Mouse (Mus musculus) kidney, adult 9 months (tissue): ENCODE data around the gene Cfap97.
"Not testable (repeated sequence)": the region's sequence is repeated elsewhere in the genome, so short reads cannot be mapped to it uniquely, and the experiment has no call there.

ENCODE experiments used
- DNase-seq: peaks from one replicate; pipeline ENCODE4 v3.0.0; 2022

Cfap97 gene

GRCm38 (mm10) chr8:46162953-46163869, 11.6 kb downstream of the Cfap97 start:
- peak; percentile 97 for DNase-seq

- DNase-seq: no peak
These were observed 12.3 kb downstream of the Cfap97 start for GRCm38 (mm10) chr8:46163870-46164190.

- DNase-seq: no peak
These were observed 22.1 kb downstream of the Cfap97 start for GRCm38 (mm10) chr8:46173651-46174050.

GRCm38 (mm10) chr8:46180136-46180535, 28.6 kb downstream of the Cfap97 start:
- no peak for DNase-seq

GRCm38 (mm10) chr8:46185361-46185760, 33.8 kb downstream of the Cfap97 start:
- peak; percentile 65 for DNase-seq

- DNase-seq: no peak
These were observed 41.5 kb downstream of the Cfap97 start for GRCm38 (mm10) chr8:46193100-46193499.

- no peak for DNase-seq
These were observed 45.3 kb downstream of the Cfap97 start for GRCm38 (mm10) chr8:46196877-46197276.

GRCm38 (mm10) chr8:46197673-46198072, 46.1 kb downstream of the Cfap97 start:
- no peak for DNase-seq

GRCm38 (mm10) chr8:46202350-46202749, 50.8 kb downstream of the Cfap97 start:
- no peak for DNase-seq

GRCm38 (mm10) chr8:46204301-46204700, 52.7 kb downstream of the Cfap97 start:
- DNase-seq: no peak

- no peak for DNase-seq
These were observed 53.5 kb downstream of the Cfap97 start for GRCm38 (mm10) chr8:46204974-46205640.

- DNase-seq: no peak
These were observed 54.5 kb downstream of the Cfap97 start for GRCm38 (mm10) chr8:46206107-46206506.

GRCm38 (mm10) chr8:46208354-46208753, 56.8 kb downstream of the Cfap97 start:
- DNase-seq: no peak

GRCm38 (mm10) chr8:46209057-46209456, 57.5 kb downstream of the Cfap97 start:
- DNase-seq: no peak

GRCm38 (mm10) chr8:46210404-46211315, 59.1 kb downstream of the Cfap97 start, which contains the start of gene Slc25a4:
Gene Slc25a4, minus strand, starts transcription at chr8:46211284.
- peak; percentile 95 for DNase-seq

GRCm38 (mm10) chr8:46211611-46212071, 60.1 kb downstream of the Cfap97 start:
- peak; percentile 80 for DNase-seq

GRCm38 (mm10) chr8:46212194-46212593, 60.6 kb downstream of the Cfap97 start:
- peak; percentile 78 for DNase-seq

- DNase-seq: no peak
These were observed 62.5 kb downstream of the Cfap97 start for GRCm38 (mm10) chr8:46213971-46214480.

GRCm38 (mm10) chr8:46216838-46217237, 65.3 kb downstream of the Cfap97 start:
- peak; percentile 77 for DNase-seq

GRCm38 (mm10) chr8:46220566-46220965, 69.0 kb downstream of the Cfap97 start:
- DNase-seq: no peak

GRCm38 (mm10) chr8:46225501-46225900, 73.9 kb downstream of the Cfap97 start:
- no peak for DNase-seq

- no peak for DNase-seq
These were observed 75.1 kb downstream of the Cfap97 start for GRCm38 (mm10) chr8:46226622-46227021.

GRCm38 (mm10) chr8:46231968-46232367, 80.4 kb downstream of the Cfap97 start:
- DNase-seq: not testable (repeated sequence)
